In genomic region chr14:31207070-31207830, GRCm38 (mm10) we compare ENCODE assay signal across 8 mouse cellular contexts. TPM values are rescaled to one million over a fixed set of nuclear protein-coding genes. Genes with fewer than 3 reads are reported as not detected.
A peak's percentile ranks its signal among the peaks of the same experiment; 100 is the strongest.
DNase-seq lines count a peak whose midpoint lies in the region; ATAC-seq lines count a peak whose summit lies in the region.

No protein-coding gene starts in this region.

- no peak overlapping the region for H3K27ac ChIP-seq in neural tube, embryonic 11.5 days (ENCODE audit: low read depth, low read length)
- peak overlapping the region; percentile 16; the same call in 1 of the 2 replicates for H3K27ac ChIP-seq in lung, embryonic 15.5 days

- no peaks in the 10 kb centered on the region for H3K27me3 ChIP-seq in neural tube, embryonic 11.5 days (ENCODE audit: control insufficient read depth, insufficient read depth, low read length)
- H3K27me3 ChIP-seq in lung, embryonic 15.5 days = no peaks in the 10 kb centered on the region

- peak; percentile 8; the same call in 1 of the 2 replicates for ATAC-seq in neural tube, embryonic 11.5 days (ENCODE audit: insufficient read depth, low FRiP score, low TSS enrichment)
- ATAC-seq in lung, embryonic 15.5 days (ENCODE audit: borderline replicate concordance, extremely low read depth, low FRiP score, low TSS enrichment) = no peak; the same call in 1 of the 2 replicates

- intact Hi-C loops in left cerebral cortex, postnatal 4 days (cut with DNase I) = no loop called here

- DNase-seq in neural tube, embryonic 11.5 days (ENCODE audit: low spot score) = no peak
- no peak for DNase-seq in neural tube, embryonic 10.5 days (ENCODE audit: extremely low spot score, low spot score)
- DNase-seq in cerebellum, adult 9-10 months = peak; percentile 73
- DNase-seq in heart, postnatal 4 days = peak; percentile 49
- no peak for DNase-seq in left cerebral cortex, postnatal 4 days
- no peak for DNase-seq in layer of hippocampus, adult 9-10 months (ENCODE audit: low spot score)
- no peak for DNase-seq in embryo, embryonic 10 days (ENCODE audit: low spot score)

- peak overlapping the region; percentile 47; the same call in 1 of the 2 replicates for H3K9ac ChIP-seq in neural tube, embryonic 11.5 days (ENCODE audit: low read length)
- peak overlapping the region; percentile 94 for H3K9ac ChIP-seq in lung, embryonic 15.5 days

- H3K4me2 ChIP-seq in neural tube, embryonic 11.5 days (ENCODE audit: low read depth) = peak overlapping the region; percentile 95
- peak overlapping the region; percentile 81 for H3K4me2 ChIP-seq in lung, embryonic 15.5 days

- H3K36me3 ChIP-seq in neural tube, embryonic 11.5 days (ENCODE audit: control insufficient read depth, insufficient read depth, low read length) = peaks cover 9% of the 10 kb centered on the region
- peaks cover 24% of the 10 kb centered on the region for H3K36me3 ChIP-seq in lung, embryonic 15.5 days

- peaks cover 10% of the 10 kb centered on the region for H3K4me1 ChIP-seq in neural tube, embryonic 11.5 days (ENCODE audit: control insufficient read depth, insufficient read depth, low read length)
- H3K4me1 ChIP-seq in lung, embryonic 15.5 days = peaks cover 19% of the 10 kb centered on the region

- peak overlapping the region; percentile 87 for H3K4me3 ChIP-seq in neural tube, embryonic 11.5 days (ENCODE audit: low read depth, low read length)
- peak overlapping the region; percentile 87 for H3K4me3 ChIP-seq in lung, embryonic 15.5 days

- 81% methylated on average over 13 of the region's 13 CpGs for WGBS in neural tube, embryonic 11.5 days
- 71% methylated on average over 13 of the region's 13 CpGs for WGBS in lung, embryonic 15.5 days

- H3K9me3 ChIP-seq in neural tube, embryonic 11.5 days (ENCODE audit: control insufficient read depth, low read length) = no peaks in the 10 kb centered on the region
- no peaks in the 10 kb centered on the region for H3K9me3 ChIP-seq in lung, embryonic 15.5 days

RNA-seq across cellular contexts. Expression of gene Tnnc1, which starts 0.9 kb away (rescaled TPM):
- 63.0 and 83.2 TPM in 2 replicates for polyA plus RNA-seq in neural tube, embryonic 11.5 days (2014; fragmentation: Nextera tagmentation; extraction: Ambion mirVana)
- 1,000 to 10,000 TPM; 5,292 to 5,773 TPM for total RNA-seq in heart, postnatal 4 days (2021)
- polyA plus RNA-seq in lung, embryonic 15.5 days (2015; fragmentation: Nextera tagmentation; extraction: Ambion mirVana) = 91.8 and 115 TPM in 2 replicates
- total RNA-seq in left cerebral cortex, postnatal 4 days (2021) = 1 to 10 TPM; 1.4 to 1.7 TPM

RNA-seq across cellular contexts. Expression of gene Nisch, which starts 9.5 kb away (rescaled TPM):
- polyA plus RNA-seq in neural tube, embryonic 11.5 days (2014; fragmentation: Nextera tagmentation; extraction: Ambion mirVana) = 322 and 326 TPM in 2 replicates
- 100 to 1,000 TPM; 301 to 310 TPM for total RNA-seq in heart, postnatal 4 days (2021)
- 387 and 413 TPM in 2 replicates for polyA plus RNA-seq in lung, embryonic 15.5 days (2015; fragmentation: Nextera tagmentation; extraction: Ambion mirVana)
- 100 to 1,000 TPM; 446 to 469 TPM for total RNA-seq in left cerebral cortex, postnatal 4 days (2021)

RNA-seq across cellular contexts. Expression of gene Sema3g, which starts 10.4 kb away (rescaled TPM):
- polyA plus RNA-seq in neural tube, embryonic 11.5 days (2014; fragmentation: Nextera tagmentation; extraction: Ambion mirVana) = 0.21 and 0.50 TPM in 2 replicates
- 10 to 100 TPM in 1 of 2 experiments, 1 to 10 TPM in 1; 9.2 to 11.4 TPM for total RNA-seq in heart, postnatal 4 days (2021)
- 2.1 and 2.5 TPM in 2 replicates for polyA plus RNA-seq in lung, embryonic 15.5 days (2015; fragmentation: Nextera tagmentation; extraction: Ambion mirVana)
- total RNA-seq in left cerebral cortex, postnatal 4 days (2021) = 1 to 10 TPM; 2.5 to 2.6 TPM

RNA-seq across cellular contexts. Expression of gene Stab1, which starts 38.8 kb away (rescaled TPM):
- polyA plus RNA-seq in neural tube, embryonic 11.5 days (2014; fragmentation: Nextera tagmentation; extraction: Ambion mirVana) = 18.7 and 23.8 TPM in 2 replicates
- total RNA-seq in heart, postnatal 4 days (2021) = 10 to 100 TPM; 77.1 to 84.3 TPM
- 45.3 and 53.6 TPM in 2 replicates for polyA plus RNA-seq in lung, embryonic 15.5 days (2015; fragmentation: Nextera tagmentation; extraction: Ambion mirVana)
- total RNA-seq in left cerebral cortex, postnatal 4 days (2021) = 10 to 100 TPM; 23.9 to 30.5 TPM

RNA-seq across cellular contexts. Expression of gene Phf7, which starts 43.9 kb away (rescaled TPM):
- polyA plus RNA-seq in neural tube, embryonic 11.5 days (2014; fragmentation: Nextera tagmentation; extraction: Ambion mirVana) = 12.7 and 13.1 TPM in 2 replicates
- 1 to 10 TPM; 5.5 to 6.4 TPM for total RNA-seq in heart, postnatal 4 days (2021)
- 13.2 and 14.8 TPM in 2 replicates for polyA plus RNA-seq in lung, embryonic 15.5 days (2015; fragmentation: Nextera tagmentation; extraction: Ambion mirVana)
- total RNA-seq in left cerebral cortex, postnatal 4 days (2021) = 1 to 10 TPM; 5.3 to 5.8 TPM

Comparison
In these comparisons a context has a peak if more than half of its experiments do, and no peak if none do; other contexts are left out.
1. DNase-seq: peak in cerebellum, adult 9-10 months (single experiment) and heart, postnatal 4 days (single experiment); none in neural tube, embryonic 11.5 days (single experiment), neural tube, embryonic 10.5 days (single experiment), left cerebral cortex, postnatal 4 days (single experiment), layer of hippocampus, adult 9-10 months (single experiment) and embryo, embryonic 10 days (single experiment).
2. RNA of gene Tnnc1, which starts 0.9 kb away (total RNA-seq): 5,292 to 5,773 TPM in heart, postnatal 4 days; 1.4 to 1.7 TPM in left cerebral cortex, postnatal 4 days; every median in the first group is over 1,000 times any median in the second.